Mouse (Mus musculus): ENCODE data around the gene Tulp2. TPM values are rescaled to one million over a fixed set of nuclear protein-coding genes. Genes with fewer than 3 reads are reported as not detected.

The Tulp2 gene
- polyA plus RNA-seq, 1 experiment, result not detected

DNA sequence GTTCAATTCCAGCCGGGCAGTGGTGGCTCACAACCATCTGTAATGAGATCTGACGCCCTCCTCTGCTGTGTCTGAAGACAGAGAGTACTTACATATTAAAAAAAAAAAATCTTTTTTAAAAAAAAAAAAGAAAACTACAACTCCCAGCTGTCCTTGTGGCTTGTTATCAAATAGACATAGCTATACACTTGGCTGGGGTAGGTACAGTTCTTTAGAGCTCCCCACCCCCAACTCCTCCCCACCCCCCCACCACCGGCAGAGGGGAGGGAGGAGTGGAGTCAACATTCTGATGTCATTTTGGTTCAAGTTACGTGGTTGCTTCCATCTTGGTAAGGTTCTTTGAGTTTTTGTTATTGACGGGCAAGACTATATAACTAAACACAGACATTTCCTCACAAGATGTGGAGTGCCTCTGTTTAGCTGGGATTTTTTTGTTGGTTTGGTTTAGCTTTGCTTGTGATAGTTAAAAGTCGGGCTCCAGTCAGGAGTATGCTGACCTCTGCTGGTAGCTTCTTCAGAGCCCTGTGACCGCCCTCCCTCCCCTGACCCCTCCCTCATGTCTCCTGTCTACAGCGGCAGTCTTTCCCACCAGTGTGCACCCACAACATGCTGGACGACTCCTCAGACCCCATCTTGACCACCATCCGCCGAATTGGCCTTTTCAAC, 34.2 kb upstream of the Tulp2 start:
- Histone ChIP-seq H3K27ac (ENCODE audit: insufficient read depth, low read depth, low read length) (no peak overlapping the region), H3K4me3 (ENCODE audit: insufficient read depth, low read length) (no peak overlapping the region), H3K4me1 (ENCODE audit: control insufficient read depth, insufficient read depth, low read length) (no peaks in the 10 kb centered on the region)
- TF ChIP-seq POLR2A (IDR thresholded peaks at IDR 0.05; ENCODE audit: borderline replicate concordance, low read depth, low read length), result no peak
- peak; percentile 9; the same call in 1 of the 2 replicates for TF ChIP-seq CTCF (IDR thresholded peaks at IDR 0.05; ENCODE audit: low read depth, low read length)

DNA sequence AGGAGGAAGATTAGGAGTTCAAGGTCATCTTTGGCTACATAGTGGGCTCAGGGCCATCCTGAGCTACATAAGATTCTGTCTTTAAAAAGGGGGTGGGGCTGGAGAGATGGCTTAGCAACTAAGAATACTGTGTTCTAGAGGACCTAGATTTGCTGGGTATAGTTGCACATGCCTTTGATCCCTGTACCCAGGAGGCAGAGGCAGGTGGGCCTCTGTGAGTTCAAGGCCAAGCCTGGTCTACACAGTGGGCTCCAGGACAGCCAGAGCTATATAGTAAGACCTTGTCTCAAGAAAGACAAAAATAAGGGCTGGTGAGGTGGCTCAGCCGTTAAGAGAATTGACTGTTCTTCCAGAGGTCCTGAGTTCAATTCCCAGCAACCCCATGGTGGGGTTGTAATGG, 31.7 kb upstream of the Tulp2 start:
- no peak overlapping the region for H3K4me3 ChIP-seq (ENCODE audit: insufficient read depth, low read length)
- TF ChIP-seq CTCF (IDR thresholded peaks at IDR 0.05; ENCODE audit: low read depth, low read length) (no peak), POLR2A (IDR thresholded peaks at IDR 0.05; ENCODE audit: borderline replicate concordance, low read depth, low read length) (no peak)
- no peaks in the 10 kb centered on the region for H3K4me1 ChIP-seq (ENCODE audit: control insufficient read depth, insufficient read depth, low read length)
- no peak overlapping the region for H3K27ac ChIP-seq (ENCODE audit: insufficient read depth, low read depth, low read length)

GRCm38 (mm10) chr7:45451344-45451982, 30.2 kb upstream of the Tulp2 start:
- H3K4me1 ChIP-seq (ENCODE audit: control insufficient read depth, insufficient read depth, low read length), result no peaks in the 10 kb centered on the region
- H3K4me3 ChIP-seq (ENCODE audit: insufficient read depth, low read length), result no peak overlapping the region
- TF ChIP-seq CTCF (IDR thresholded peaks at IDR 0.05; ENCODE audit: low read depth, low read length) (peak; percentile 54), POLR2A (IDR thresholded peaks at IDR 0.05; ENCODE audit: borderline replicate concordance, low read depth, low read length) (no peak)
- no peak overlapping the region for H3K27ac ChIP-seq (ENCODE audit: insufficient read depth, low read depth, low read length)

- Histone ChIP-seq H3K4me3 (ENCODE audit: insufficient read depth, low read length) (no peak overlapping the region), H3K4me1 (ENCODE audit: control insufficient read depth, insufficient read depth, low read length) (no peaks in the 10 kb centered on the region), H3K27ac (ENCODE audit: insufficient read depth, low read depth, low read length) (no peak overlapping the region)
- no peak for TF ChIP-seq CTCF (IDR thresholded peaks at IDR 0.05; ENCODE audit: low read depth, low read length)
- TF ChIP-seq POLR2A (IDR thresholded peaks at IDR 0.05; ENCODE audit: borderline replicate concordance, low read depth, low read length), result no peak
Observed at GRCm38 (mm10) chr7:45454971-45455370, 26.7 kb upstream of the Tulp2 start.

GRCm38 (mm10) chr7:45455932-45456696, 25.6 kb upstream of the Tulp2 start:
- no peak for TF ChIP-seq POLR2A (IDR thresholded peaks at IDR 0.05; ENCODE audit: borderline replicate concordance, low read depth, low read length)
- TF ChIP-seq CTCF (IDR thresholded peaks at IDR 0.05; ENCODE audit: low read depth, low read length), result no peak
- Histone ChIP-seq H3K4me1 (ENCODE audit: control insufficient read depth, insufficient read depth, low read length) (peaks cover 8% of the 10 kb centered on the region), H3K4me3 (ENCODE audit: insufficient read depth, low read length) (peak overlapping the region; percentile 94), H3K27ac (ENCODE audit: insufficient read depth, low read depth, low read length) (peak overlapping the region; percentile 100)

GRCm38 (mm10) chr7:45456721-45457203, 24.9 kb upstream of the Tulp2 start:
- Histone ChIP-seq H3K4me3 (ENCODE audit: insufficient read depth, low read length) (peak overlapping the region; percentile 94), H3K4me1 (ENCODE audit: control insufficient read depth, insufficient read depth, low read length) (peaks cover 12% of the 10 kb centered on the region), H3K27ac (ENCODE audit: insufficient read depth, low read depth, low read length) (peak overlapping the region; percentile 100)
- TF ChIP-seq POLR2A (IDR thresholded peaks at IDR 0.05; ENCODE audit: borderline replicate concordance, low read depth, low read length) (no peak; the same call in 1 of the 2 replicates), CTCF (IDR thresholded peaks at IDR 0.05; ENCODE audit: low read depth, low read length) (no peak)

GRCm38 (mm10) chr7:45457204-45458060, 24.2 kb upstream of the Tulp2 start:
- Histone ChIP-seq H3K27ac (ENCODE audit: insufficient read depth, low read depth, low read length) (peak overlapping the region; percentile 100), H3K4me3 (ENCODE audit: insufficient read depth, low read length) (peak overlapping the region; percentile 94), H3K4me1 (ENCODE audit: control insufficient read depth, insufficient read depth, low read length) (peaks cover 15% of the 10 kb centered on the region)
- TF ChIP-seq POLR2A (IDR thresholded peaks at IDR 0.05; ENCODE audit: borderline replicate concordance, low read depth, low read length), result 0 out of 2 replicates have a peak, but pooled peaks have one; percentile 47
- TF ChIP-seq CTCF (IDR thresholded peaks at IDR 0.05; ENCODE audit: low read depth, low read length), result no peak

DNA sequence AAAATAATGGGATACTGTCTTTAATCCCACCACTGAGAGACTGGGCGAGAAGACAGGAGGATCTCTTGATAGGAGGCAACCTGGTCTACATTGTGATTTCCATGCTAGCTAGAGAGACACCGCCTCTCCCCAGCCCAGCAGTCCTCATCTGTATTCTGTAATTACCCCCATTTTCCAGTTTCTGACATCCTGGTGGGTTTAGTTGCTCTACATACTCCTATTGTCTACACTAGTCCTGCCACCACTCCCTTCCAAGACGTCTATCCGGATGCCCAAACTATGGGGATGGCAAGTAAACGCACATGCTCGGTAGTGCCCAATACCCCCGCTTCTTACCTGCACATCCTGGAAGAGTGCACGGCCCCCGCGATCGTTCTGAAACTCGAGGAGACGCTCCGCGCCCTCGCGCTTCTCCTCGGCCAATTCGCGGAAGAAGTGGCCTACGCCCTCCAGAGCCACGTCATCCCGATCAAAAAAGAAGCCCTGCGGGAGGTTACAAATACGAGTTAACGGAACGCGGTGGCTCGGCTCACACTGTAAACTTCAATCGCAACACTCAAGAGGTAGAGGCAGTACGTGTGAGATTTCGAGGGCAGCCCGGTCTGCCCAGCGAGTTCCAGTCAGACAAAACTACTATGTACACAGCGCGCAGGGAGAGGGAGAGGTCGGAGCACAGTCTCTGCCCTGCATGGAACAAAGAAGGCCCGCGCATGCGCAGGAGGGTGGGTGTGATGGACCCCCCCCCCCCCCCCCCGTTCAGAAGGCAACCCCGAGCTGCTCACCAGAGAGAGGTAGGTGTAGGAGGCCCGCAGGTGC, 22.7 kb upstream of the Tulp2 start:
- TF ChIP-seq POLR2A (IDR thresholded peaks at IDR 0.05; ENCODE audit: borderline replicate concordance, low read depth, low read length) (no peak), CTCF (IDR thresholded peaks at IDR 0.05; ENCODE audit: low read depth, low read length) (no peak)
- H3K4me3 ChIP-seq (ENCODE audit: insufficient read depth, low read length), result peak overlapping the region; percentile 94
- H3K4me1 ChIP-seq (ENCODE audit: control insufficient read depth, insufficient read depth, low read length), result peaks cover 25% of the 10 kb centered on the region
- H3K27ac ChIP-seq (ENCODE audit: insufficient read depth, low read depth, low read length), result peak overlapping the region; percentile 100

All from bone marrow macrophage, adult 2 months (primary cell).